Mouse (Mus musculus) bone marrow macrophage, adult 2 months (primary cell): Measurements from ENCODE around the gene Xpo1.

Experiments used
- CTCF ChIP-seq: IDR thresholded peaks from 2 replicates; pipeline ENCODE4 v1.5.1; 2012; ENCODE audit warnings: low read depth, mild to moderate bottlenecking, low read length, moderate library complexity
- POLR2A ChIP-seq: IDR thresholded peaks from 2 replicates; pipeline ENCODE4 v1.6.1; 2012; ENCODE audit warnings: mild to moderate bottlenecking, low read depth, low read length, borderline replicate concordance

GRCm38 (mm10) chr11:23254548-23254947 is 1.3 kb upstream of the Xpo1 start:
- TF ChIP-seq CTCF (no peak), POLR2A (no peak)
